Mouse (Mus musculus) heart, adult 2 months (tissue): ENCODE measurements around the gene Btnl1. TPM values are rescaled to one million over a fixed set of nuclear protein-coding genes. Genes with fewer than 3 reads are reported as not detected.

Experiments
- DNase-seq, 2 experiments: peaks; one replicate each; pipeline ENCODE4 v3.0.0; 2021
- H3K27ac ChIP-seq: fragments of 200-600 bp; 2 replicates; pipeline ENCODE4 v1.8.1; 2022
- H3K27me3 ChIP-seq: fragments of 200-500 bp; 2 replicates; pipeline ENCODE4 v1.6.1; 2012; ENCODE audit warnings: mild to moderate bottlenecking, low read length, inconsistent platforms, mixed read lengths; ENCODE audit not compliant: control insufficient read depth, insufficient read depth
- H3K36me3 ChIP-seq: fragments of 200-500 bp; 2 replicates; pipeline ENCODE4 v1.6.1; 2012; ENCODE audit warnings: low read length, inconsistent platforms; ENCODE audit not compliant: control insufficient read depth, insufficient read depth
- H3K4me1 ChIP-seq: fragments of 200-500 bp; 2 replicates; pipeline ENCODE4 v1.6.1; 2011; ENCODE audit warnings: low read length; ENCODE audit not compliant: control insufficient read depth, insufficient read depth
- H3K4me3 ChIP-seq: fragments of 200-600 bp; 2 replicates; pipeline ENCODE4 v1.8.1; 2022
- H3K79me2 ChIP-seq: fragments of 200-500 bp; replicated peaks from 2 replicates; pipeline ENCODE4 v1.6.1; 2012; ENCODE audit warnings: mild to moderate bottlenecking, inconsistent platforms, low read length, moderate library complexity, mixed read lengths; ENCODE audit not compliant: control insufficient read depth, insufficient read depth
- H3K9ac ChIP-seq: fragments of 200-500 bp; 2 replicates; pipeline ENCODE4 v1.6.1; 2012; ENCODE audit warnings: low read depth, mild to moderate bottlenecking, control low read depth, inconsistent platforms, low read length, mixed read lengths
- CTCF ChIP-seq: fragments of 200-600 bp; IDR thresholded peaks from 2 replicates; pipeline ENCODE4 v1.8.1; 2022; ENCODE audit warnings: antibody characterized with exemption, mild to moderate bottlenecking, moderate library complexity
- EP300 ChIP-seq: fragments of 200-500 bp; IDR thresholded peaks from 2 replicates; pipeline ENCODE4 v1.6.1; 2011; ENCODE audit warnings: low read depth, low read length, control low read depth; ENCODE audit not compliant: insufficient read depth
- POLR2A ChIP-seq: fragments of 200-500 bp; IDR thresholded peaks from 2 replicates; pipeline ENCODE4 v1.6.1; 2011; ENCODE audit warnings: mild to moderate bottlenecking, low read depth, low read length, control low read depth; ENCODE audit not compliant: insufficient read depth
- WGBS: fragments of 180-500 bp; shearing (Covaris S2); methylation state at CpG from one replicate; pipeline ENCODE4 v1.1.7; 2018; 5-methylcytosine and 5-hydroxymethylcytosine counted together
- intact Hi-C: fragments of 180-260 bp; cut with DNase I; formaldehyde crosslinking; loops from one replicate; pipeline ENCODE4 v1.15.1; 2025
- polyA plus RNA-seq: library from polyadenylated mRNA; depleted of rRNA; stranded (reverse); fragments of >200 nt; gene quantifications from 2 replicates; pipeline ENCODE4 v1.2.3, GENCODE M21; 2012; rRNA removed
- total RNA-seq, 2 experiments: library from RNA; stranded (reverse); gene quantifications; 2 replicates each; pipeline ENCODE4 v1.2.3; 2021

The Btnl1 gene
- total and polyA plus RNA-seq, 3 experiments = not detected

GRCm38 (mm10) chr17:34411117-34411516, 34.2 kb downstream of the Btnl1 start:
- 16% methylated on average over 6 of the region's 6 CpGs for WGBS
- DNase-seq = peak; percentile 35 to 60
- no peaks in the 10 kb centered on the region for H3K27me3 ChIP-seq
- no peak overlapping the region for H3K9ac ChIP-seq
- H3K27ac ChIP-seq = no peak overlapping the region
- no peaks in the 10 kb centered on the region for H3K36me3 ChIP-seq
- H3K79me2 ChIP-seq = no peaks in the 10 kb centered on the region
- H3K4me1 ChIP-seq = no peaks in the 10 kb centered on the region
- H3K4me3 ChIP-seq = no peak overlapping the region
- intact Hi-C loops = loop anchor here (1.0 to 2.0 kb wide), 2 partner anchors 23 to 60 kb away; no protein-coding TSS in a partner anchor
- TF ChIP-seq CTCF (peak; percentile 87), EP300 (no peak)

GRCm38 (mm10) chr17:34420014-34420413, 43.1 kb downstream of the Btnl1 start:
- Histone ChIP-seq H3K27ac (no peak overlapping the region), H3K4me3 (no peak overlapping the region), H3K9ac (no peak overlapping the region), H3K4me1 (no peaks in the 10 kb centered on the region), H3K79me2 (no peaks in the 10 kb centered on the region), H3K36me3 (no peaks in the 10 kb centered on the region), H3K27me3 (peaks cover 1% of the 10 kb centered on the region; the same call in 1 of the 2 replicates)
- intact Hi-C loops = no loop called here
- WGBS = 61% methylated on average over 7 of the region's 7 CpGs
- no peak for DNase-seq
- TF ChIP-seq EP300 (no peak), CTCF (no peak), POLR2A (no peak)

GRCm38 (mm10) chr17:34427597-34427996, 50.7 kb downstream of the Btnl1 start:
- H3K4me1 ChIP-seq = no peaks in the 10 kb centered on the region
- no peak overlapping the region for H3K4me3 ChIP-seq
- H3K79me2 ChIP-seq = no peaks in the 10 kb centered on the region
- H3K36me3 ChIP-seq = no peaks in the 10 kb centered on the region
- DNase-seq = no peak
- no peak overlapping the region for H3K27ac ChIP-seq
- intact Hi-C loops = no loop called here
- TF ChIP-seq EP300 (no peak), CTCF (no peak), POLR2A (no peak)
- no peaks in the 10 kb centered on the region for H3K27me3 ChIP-seq
- no peak overlapping the region for H3K9ac ChIP-seq

Other genes starting within 250 kb of the Btnl1 start
- gene H2-DMb2, start 233.8 kb upstream of the Btnl1 start, total RNA-seq = 1 to 10 TPM; 2.1 to 2.3 TPM
- gene H2-DMb2, start 233.8 kb upstream of the Btnl1 start, polyA plus RNA-seq = 2.3 and 7.6 TPM in 2 replicates
- 1 to 10 TPM; 1.6 to 2.2 TPM for gene H2-DMb1, start 224.1 kb upstream of the Btnl1 start, total RNA-seq
- 8.9 and 19.1 TPM in 2 replicates for gene H2-DMb1, start 224.1 kb upstream of the Btnl1 start, polyA plus RNA-seq
- gene Tap1, start 189.6 kb upstream of the Btnl1 start, total RNA-seq = 1 to 10 TPM; 3.4 to 7.2 TPM
- 10.9 and 11.7 TPM in 2 replicates for gene Tap1, start 189.6 kb upstream of the Btnl1 start, polyA plus RNA-seq
- gene Psmb9, start 189.4 kb upstream of the Btnl1 start, total RNA-seq = 10 to 100 TPM in 1 of 2 experiments, 1 to 10 TPM in 1; 6.9 to 13.5 TPM
- 16.0 and 20.5 TPM in 2 replicates for gene Psmb9, start 189.4 kb upstream of the Btnl1 start, polyA plus RNA-seq
- gene Psmb8, start 179.4 kb upstream of the Btnl1 start, total RNA-seq = 10 to 100 TPM; 12.3 to 18.9 TPM
- gene Psmb8, start 179.4 kb upstream of the Btnl1 start, polyA plus RNA-seq = 33.5 and 44.2 TPM in 2 replicates
- gene Tap2, start 173.6 kb upstream of the Btnl1 start, total RNA-seq = 10 to 100 TPM; 26.1 to 31.2 TPM
- 25.0 and 26.5 TPM in 2 replicates for gene Tap2, start 173.6 kb upstream of the Btnl1 start, polyA plus RNA-seq
- 1 to 10 TPM in 1 of 2 experiments, under 1 TPM in 1; 0.55 to 1.0 TPM for gene H2-Ob, start 138.2 kb upstream of the Btnl1 start, total RNA-seq
- 3.5 and 6.2 TPM in 2 replicates for gene H2-Ob, start 138.2 kb upstream of the Btnl1 start, polyA plus RNA-seq
- gene H2-Ab1, start 119.4 kb upstream of the Btnl1 start, total RNA-seq = 10 to 100 TPM; 21.1 to 25.7 TPM
- gene H2-Ab1, start 119.4 kb upstream of the Btnl1 start, polyA plus RNA-seq = 114 and 190 TPM in 2 replicates
- 10 to 100 TPM; 26.8 to 38.4 TPM for gene H2-Aa, start 89.3 kb upstream of the Btnl1 start, total RNA-seq
- 99.0 and 141 TPM in 2 replicates for gene H2-Aa, start 89.3 kb upstream of the Btnl1 start, polyA plus RNA-seq
- gene H2-Eb1, start 71.3 kb upstream of the Btnl1 start, total RNA-seq = 10 to 100 TPM; 28.9 to 36.5 TPM
- gene H2-Eb1, start 71.3 kb upstream of the Btnl1 start, polyA plus RNA-seq = 49.5 and 74.4 TPM in 2 replicates
- gene H2-Eb2, start 51.5 kb upstream of the Btnl1 start, total RNA-seq = not detected
- gene H2-Eb2, start 51.5 kb upstream of the Btnl1 start, polyA plus RNA-seq = 0.09 and 0.33 TPM in 2 replicates
- under 1 TPM; 0.41 to 0.44 TPM for gene Btnl2, start 22.3 kb upstream of the Btnl1 start, total RNA-seq
- 0.26 and 0.31 TPM in 2 replicates for gene Btnl2, start 22.3 kb upstream of the Btnl1 start, polyA plus RNA-seq
- not detected for gene BC051142, start 21.7 kb downstream of the Btnl1 start, total RNA-seq
- 0.94 and 1.1 TPM in 2 replicates for gene BC051142, start 21.7 kb downstream of the Btnl1 start, polyA plus RNA-seq
- gene Btnl4, start 100.2 kb downstream of the Btnl1 start, total RNA-seq = not detected
- gene Btnl4, start 100.2 kb downstream of the Btnl1 start, polyA plus RNA-seq = not detected in 2 replicates
- not detected for gene Btnl6, start 140.2 kb downstream of the Btnl1 start, total RNA-seq
- not detected in 2 replicates for gene Btnl6, start 140.2 kb downstream of the Btnl1 start, polyA plus RNA-seq
- gene Notch4, start 187.1 kb downstream of the Btnl1 start, total RNA-seq = 10 to 100 TPM; 30.4 to 32.3 TPM
- 21.4 and 24.8 TPM in 2 replicates for gene Notch4, start 187.1 kb downstream of the Btnl1 start, polyA plus RNA-seq
- 1 to 10 TPM; 3.9 to 5.2 TPM for gene Gpsm3, start 212.7 kb downstream of the Btnl1 start, total RNA-seq
- gene Gpsm3, start 212.7 kb downstream of the Btnl1 start, polyA plus RNA-seq = 4.4 and 6.4 TPM in 2 replicates
- gene Pbx2, start 214.1 kb downstream of the Btnl1 start, total RNA-seq = 10 to 100 TPM; 16.1 to 18.4 TPM
- gene Pbx2, start 214.1 kb downstream of the Btnl1 start, polyA plus RNA-seq = 22.1 and 28.3 TPM in 2 replicates
- under 1 TPM; 0.14 to 0.18 TPM for gene Ager, start 220.7 kb downstream of the Btnl1 start, total RNA-seq
- gene Ager, start 220.7 kb downstream of the Btnl1 start, polyA plus RNA-seq = 0.38 and 2.2 TPM in 2 replicates
- 10 to 100 TPM; 37.6 to 40.4 TPM for gene Rnf5, start 226.6 kb downstream of the Btnl1 start, total RNA-seq
- gene Rnf5, start 226.6 kb downstream of the Btnl1 start, polyA plus RNA-seq = 71.7 and 92.2 TPM in 2 replicates
- 10 to 100 TPM; 64.8 to 68.9 TPM for gene Agpat1, start 227.1 kb downstream of the Btnl1 start, total RNA-seq
- 178 and 184 TPM in 2 replicates for gene Agpat1, start 227.1 kb downstream of the Btnl1 start, polyA plus RNA-seq
- 1 to 10 TPM; 1.2 to 1.8 TPM for gene Egfl8, start 238.8 kb downstream of the Btnl1 start, total RNA-seq
- gene Egfl8, start 238.8 kb downstream of the Btnl1 start, polyA plus RNA-seq = 2.4 and 3.4 TPM in 2 replicates